11 mouse cellular contexts compared by ENCODE assay signal in the genomic region with DNA sequence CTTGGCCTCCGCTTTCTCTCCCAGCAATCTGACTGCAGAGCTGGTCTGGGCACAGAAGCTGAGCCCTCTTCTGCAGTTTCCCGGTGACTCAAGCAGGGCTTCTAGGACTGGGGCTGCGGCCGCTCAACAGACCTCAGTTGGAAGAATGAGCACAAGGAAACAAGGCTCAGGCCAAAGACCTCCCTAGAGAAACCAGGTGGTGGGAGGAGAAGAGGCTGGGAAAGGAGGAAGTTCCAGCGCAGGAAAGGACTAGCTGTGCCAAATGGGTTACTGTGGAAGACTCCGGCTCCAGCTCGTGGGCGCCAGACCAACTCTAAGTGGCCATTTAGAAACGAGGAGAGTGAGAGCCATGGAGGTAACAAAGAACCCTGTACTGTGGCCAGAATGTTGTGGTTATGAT. TPM values are rescaled to one million over a fixed set of nuclear protein-coding genes. Genes with fewer than 3 reads are reported as not detected.
DNase-seq lines count a peak whose midpoint lies in the region; ATAC-seq and TF ChIP-seq lines count a peak whose summit lies in the region.
"Had no signal": no experiment of that assay in that cellular context is flagged by ENCODE, and none has a peak within 500 bp of the region (broad histone marks: within the 10 kb centered on the region; RNA-seq: fewer than 3 reads in every experiment).

No protein-coding gene starts in this region.

- no peaks in the 10 kb centered on the region for H3K36me3 ChIP-seq in kidney, embryonic 14.5 days (ENCODE audit: control insufficient read depth, insufficient read depth, low read length)
- H3K36me3 ChIP-seq in heart, embryonic 15.5 days = no peaks in the 10 kb centered on the region
- H3K36me3 ChIP-seq in lung, postnatal 0 days (ENCODE audit: insufficient read depth, low read length) = no peaks in the 10 kb centered on the region
- H3K36me3 ChIP-seq: midbrain, embryonic 12.5 days had no signal

- intact Hi-C loops in left cerebral cortex, postnatal 14 days (cut with DNase I) = no loop called here

- H3K9me3 ChIP-seq in kidney, embryonic 14.5 days (ENCODE audit: control insufficient read depth, low read length) = no peaks in the 10 kb centered on the region
- H3K9me3 ChIP-seq in heart, embryonic 15.5 days (replicated peaks) = no peaks in the 10 kb centered on the region
- H3K9me3 ChIP-seq in lung, postnatal 0 days (ENCODE audit: low read length) = no peaks in the 10 kb centered on the region
- H3K9me3 ChIP-seq: midbrain, embryonic 12.5 days had no signal

- WGBS in kidney, embryonic 14.5 days = 80% methylated on average over 9 of the region's 9 CpGs
- WGBS in heart, embryonic 15.5 days = 66% methylated on average over 9 of the region's 9 CpGs
- 73% methylated on average over 9 of the region's 9 CpGs for WGBS in lung, postnatal 0 days

- no peak overlapping the region for H3K4me3 ChIP-seq in kidney, embryonic 14.5 days (ENCODE audit: low read length)
- H3K4me3 ChIP-seq in heart, embryonic 15.5 days = peak overlapping the region; percentile 14; the same call in 1 of the 2 replicates
- peak overlapping the region; percentile 52; the same call in 1 of the 2 replicates for H3K4me3 ChIP-seq in lung, postnatal 0 days (ENCODE audit: low read depth, low read length)
- H3K4me3 ChIP-seq: layer of hippocampus, adult 2 months; midbrain, embryonic 12.5 days had no signal

- H3K27ac ChIP-seq in kidney, embryonic 14.5 days (ENCODE audit: low read depth, low read length) = no peak overlapping the region
- peak overlapping the region; percentile 16 for H3K27ac ChIP-seq in heart, embryonic 15.5 days
- H3K27ac ChIP-seq in lung, postnatal 0 days (ENCODE audit: low read length) = no peak overlapping the region
- H3K27ac ChIP-seq: layer of hippocampus, adult 2 months; midbrain, embryonic 12.5 days had no signal

- peaks cover 13% of the 10 kb centered on the region for H3K27me3 ChIP-seq in kidney, embryonic 14.5 days (ENCODE audit: control insufficient read depth, insufficient read depth, low read length)
- peaks cover 29% of the 10 kb centered on the region for H3K27me3 ChIP-seq in heart, embryonic 15.5 days
- peaks cover 22% of the 10 kb centered on the region; the same call in 1 of the 2 replicates for H3K27me3 ChIP-seq in lung, postnatal 0 days (replicated peaks; ENCODE audit: insufficient read depth, low read length)
- H3K27me3 ChIP-seq: CH12.LX had no signal

- no peak overlapping the region for H3K9ac ChIP-seq in kidney, embryonic 14.5 days (ENCODE audit: low read depth, low read length)
- H3K9ac ChIP-seq in heart, embryonic 15.5 days = no peak overlapping the region
- no peak overlapping the region for H3K9ac ChIP-seq in lung, postnatal 0 days (replicated peaks; ENCODE audit: low read depth)
- H3K9ac ChIP-seq: midbrain, embryonic 12.5 days had no signal

- H3K4me2 ChIP-seq in kidney, embryonic 14.5 days (replicated peaks; ENCODE audit: low read depth, low read length) = no peak overlapping the region; the same call in 1 of the 2 replicates
- peak overlapping the region; percentile 98 for H3K4me2 ChIP-seq in heart, embryonic 15.5 days
- peak overlapping the region; percentile 61 for H3K4me2 ChIP-seq in lung, postnatal 0 days (replicated peaks; ENCODE audit: low read depth, low read length)
- H3K4me2 ChIP-seq: midbrain, embryonic 12.5 days had no signal

- ATAC-seq in kidney, embryonic 14.5 days (ENCODE audit: low FRiP score, low TSS enrichment) = no peak
- no peak for ATAC-seq in heart, embryonic 15.5 days (replicated peaks; ENCODE audit: insufficient number of reproducible peaks, insufficient read depth, low FRiP score, low read depth)
- ATAC-seq in lung, postnatal 0 days = no peak

- H3K4me1 ChIP-seq in kidney, embryonic 14.5 days (ENCODE audit: control insufficient read depth, insufficient read depth, low read length) = peaks cover 20% of the 10 kb centered on the region; the same call in 1 of the 2 replicates
- H3K4me1 ChIP-seq in heart, embryonic 15.5 days (replicated peaks) = peaks cover 38% of the 10 kb centered on the region
- H3K4me1 ChIP-seq in lung, postnatal 0 days (ENCODE audit: insufficient read depth, low read depth, low read length) = no peaks in the 10 kb centered on the region

- TF ChIP-seq EP300 in lung, postnatal 0 days (IDR thresholded peaks at IDR 0.05) = no peak

- no peak for TF ChIP-seq CTCF in lung, postnatal 0 days (IDR thresholded peaks at IDR 0.05)

- peak; percentile 35 for DNase-seq in kidney, adult 18-20 months
- DNase-seq in gastrocnemius, adult 18-20 months (ENCODE audit: low spot score) = peak; percentile 76
- peak; percentile 15 for DNase-seq in lung, postnatal 0 days (ENCODE audit: low spot score)
- no peak for DNase-seq in left cerebral cortex, postnatal 14 days (ENCODE audit: low spot score in 2 of 2)
- no peak for DNase-seq in urinary bladder, adult 2 months (ENCODE audit: low spot score)
- DNase-seq in right cerebral cortex, postnatal 25 days = no peak

RNA-seq across cellular contexts. Expression of gene Adamts15, which starts 2.6 kb away (rescaled TPM):
- polyA plus RNA-seq in kidney, embryonic 14.5 days (2014; fragmentation: Nextera tagmentation; extraction: Ambion mirVana) = 1.9 and 5.8 TPM in 2 replicates
- 1 to 10 TPM; 1.3 to 3.4 TPM for total RNA-seq in gastrocnemius, adult 18-20 months (2021)
- polyA plus RNA-seq in heart, embryonic 15.5 days (2015; fragmentation: Nextera tagmentation; extraction: Ambion mirVana) = 5.1 and 8.5 TPM in 2 replicates
- 8.7 and 10.2 TPM in 2 replicates for polyA plus RNA-seq in lung, postnatal 0 days (2015; fragmentation: Nextera tagmentation; extraction: Ambion mirVana)
- total RNA-seq in left cerebral cortex, postnatal 14 days (2021) = 10 to 100 TPM; 10.1 TPM
- 3.5 and 4.5 TPM in 2 replicates for polyA plus RNA-seq in urinary bladder, adult 2 months (2012; rRNA removed)
- total RNA-seq: CH12.LX had no signal

RNA-seq across cellular contexts. Expression of gene Adamts8, which starts 22.7 kb away (rescaled TPM):
- 0.35 and 0.40 TPM in 2 replicates for polyA plus RNA-seq in kidney, embryonic 14.5 days (2014; fragmentation: Nextera tagmentation; extraction: Ambion mirVana)
- total RNA-seq in gastrocnemius, adult 18-20 months (2021) = 1 to 10 TPM; 1.1 to 3.7 TPM
- 9.7 and 11.2 TPM in 2 replicates for polyA plus RNA-seq in heart, embryonic 15.5 days (2015; fragmentation: Nextera tagmentation; extraction: Ambion mirVana)
- 10.5 and 10.7 TPM in 2 replicates for polyA plus RNA-seq in lung, postnatal 0 days (2015; fragmentation: Nextera tagmentation; extraction: Ambion mirVana)
- 1 to 10 TPM; 9.4 to 9.5 TPM for total RNA-seq in left cerebral cortex, postnatal 14 days (2021)
- polyA plus RNA-seq in urinary bladder, adult 2 months (2012; rRNA removed) = 2.4 and 3.3 TPM in 2 replicates
- total RNA-seq: CH12.LX had no signal

Comparison
In these comparisons a context has a peak if more than half of its experiments do, and no peak if none do; other contexts are left out.
1. DNase-seq: peak in kidney, adult 18-20 months (single experiment), gastrocnemius, adult 18-20 months (single experiment) and lung, postnatal 0 days (single experiment); none in left cerebral cortex, postnatal 14 days (0 of 2), urinary bladder, adult 2 months (single experiment) and right cerebral cortex, postnatal 25 days (single experiment).